Mouse (Mus musculus): ENCODE measurements around the gene L3mbtl4.
"Not testable (repeated sequence)": the region's sequence is repeated elsewhere in the genome, so short reads cannot be mapped to it uniquely, and the experiment has no call there.

L3mbtl4 gene

DNA sequence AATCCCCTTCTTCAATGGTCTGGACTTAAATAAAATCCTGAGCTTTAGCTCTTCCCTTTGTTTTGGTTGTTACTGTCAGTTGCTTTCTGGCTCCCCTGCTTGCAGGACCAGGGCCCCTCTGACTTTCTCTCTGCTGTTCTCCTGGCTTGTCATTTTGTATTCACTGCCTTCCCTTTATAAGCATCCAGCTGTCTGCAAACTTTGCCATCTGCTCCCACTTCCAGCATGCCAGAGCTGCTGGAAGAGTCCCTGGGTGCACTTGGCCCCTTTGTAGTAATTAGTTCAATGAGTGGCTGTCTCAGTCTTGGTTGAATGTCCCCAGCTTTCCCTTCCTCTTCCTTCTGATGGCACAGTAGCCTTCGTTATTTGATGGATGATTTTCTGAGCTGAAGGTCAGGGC lies 132.4 kb downstream of the L3mbtl4 start:
- DNase-seq = no peak

DNA sequence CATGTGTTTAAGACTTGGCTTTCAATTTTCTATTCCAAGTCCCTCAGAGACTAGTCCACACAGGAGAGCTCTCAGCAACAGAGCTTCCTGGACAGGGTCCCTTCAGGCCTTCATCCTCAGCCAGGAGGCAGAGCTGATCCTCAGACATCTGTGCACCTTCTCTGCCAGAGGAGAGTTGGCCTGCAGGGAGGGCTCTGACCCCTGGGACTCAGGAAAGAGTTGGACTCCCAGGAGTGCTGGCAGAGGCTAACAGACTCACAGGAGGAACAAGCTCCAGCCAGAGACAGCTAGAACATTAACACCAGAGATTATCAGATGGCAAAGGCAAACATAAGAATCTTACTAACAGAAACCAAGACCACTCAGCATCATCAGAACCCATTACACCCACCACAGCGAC lies 133.5 kb downstream of the L3mbtl4 start:
- not testable (repeated sequence) for DNase-seq

DNA sequence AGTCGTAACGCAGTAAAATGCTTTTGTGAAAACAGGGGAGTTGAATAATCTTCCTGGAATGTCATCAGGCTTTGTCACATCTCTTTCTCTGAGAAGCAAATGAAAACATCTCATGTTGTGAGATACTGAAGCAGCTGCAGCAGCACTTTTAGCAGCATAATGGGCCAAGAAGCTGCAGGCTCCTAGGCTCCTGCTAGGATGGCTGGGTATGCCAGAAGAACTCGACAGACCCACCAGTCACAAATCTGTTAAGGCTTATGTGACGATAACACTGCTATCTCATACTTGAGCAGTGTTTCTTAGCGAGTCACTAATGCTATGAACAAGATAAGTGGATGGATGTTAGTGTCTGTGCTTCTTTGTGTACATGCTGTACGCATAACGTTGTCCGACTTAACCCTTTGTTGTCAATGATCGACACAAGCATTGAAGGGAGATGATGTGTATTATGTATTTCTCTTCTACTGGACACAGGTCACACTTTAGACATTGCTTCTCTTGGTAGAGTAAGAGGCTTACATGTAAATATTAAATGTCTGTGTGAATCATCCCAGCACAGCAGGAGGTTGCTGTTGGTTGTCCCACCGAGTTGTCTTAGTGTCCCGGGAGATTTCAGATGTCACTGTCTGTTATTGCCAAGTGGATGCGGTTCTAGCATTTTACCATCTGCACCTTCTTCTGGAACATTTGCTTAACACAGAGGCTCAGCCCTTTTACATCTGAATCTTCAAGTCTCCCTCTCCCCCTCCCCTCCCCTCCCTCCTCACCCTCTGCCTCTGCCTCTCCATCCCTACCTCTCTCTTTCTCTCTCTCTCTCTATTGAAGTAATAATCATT lies 149.3 kb downstream of the L3mbtl4 start:
- DNase-seq = no peak

DNA sequence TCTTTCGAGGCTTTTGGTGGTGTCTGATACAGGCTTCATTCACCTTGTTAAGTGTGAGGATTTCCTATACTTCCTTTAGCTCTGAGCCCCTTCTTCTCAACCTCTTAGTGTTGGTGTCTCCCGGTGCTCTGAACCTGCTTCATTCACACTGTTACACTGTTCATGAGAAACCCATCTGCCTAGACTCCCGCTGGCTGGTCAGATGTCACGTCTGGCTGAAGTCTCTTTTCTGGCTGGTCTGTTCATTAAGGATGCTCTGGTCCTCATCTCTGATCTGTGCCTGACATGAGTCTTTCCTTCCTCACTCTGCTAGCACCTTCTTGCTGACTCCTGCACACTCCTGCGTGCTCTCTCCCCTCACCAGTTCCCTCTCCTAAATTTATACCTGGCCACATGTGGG lies 160.0 kb downstream of the L3mbtl4 start:
- no peak for DNase-seq

DNA sequence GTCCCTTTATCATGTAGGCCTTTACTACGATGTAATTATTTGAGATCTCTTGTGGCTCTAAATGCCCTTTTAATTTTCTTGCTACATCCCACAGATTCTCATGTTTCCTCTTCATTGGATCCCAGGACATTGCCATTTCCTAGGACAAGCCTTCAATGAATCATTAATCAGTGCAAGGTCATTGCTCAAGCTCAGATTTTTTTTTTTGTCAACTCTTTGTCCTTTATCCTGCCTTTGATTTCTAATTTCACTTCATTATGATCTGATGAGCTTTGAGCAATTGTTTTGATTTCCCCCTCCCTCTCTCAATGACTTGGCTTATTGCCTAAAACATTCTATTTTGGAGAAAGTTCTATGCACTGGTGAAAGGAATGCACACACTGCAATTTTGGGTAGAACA lies 177.3 kb downstream of the L3mbtl4 start:
- DNase-seq = no peak

DNA sequence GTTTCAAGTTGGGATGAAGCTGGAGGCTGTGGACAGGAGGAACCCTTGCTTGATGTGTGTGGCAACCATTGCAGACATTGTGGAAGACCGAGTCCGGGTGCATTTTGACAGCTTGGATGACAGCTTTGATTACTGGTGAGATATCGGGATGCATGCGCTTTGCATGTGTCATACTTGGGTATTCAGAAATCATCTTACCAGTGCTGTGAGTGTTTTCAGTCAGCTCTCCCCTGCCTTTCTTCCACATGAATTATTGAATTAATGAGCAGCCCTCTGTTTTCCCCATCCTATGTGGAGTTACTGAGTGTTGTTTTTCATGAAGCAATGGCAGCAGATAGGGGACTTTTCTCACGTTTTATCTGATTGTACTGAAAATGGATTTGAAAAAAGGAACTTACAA lies 187.9 kb downstream of the L3mbtl4 start:
- no peak for DNase-seq

DNA sequence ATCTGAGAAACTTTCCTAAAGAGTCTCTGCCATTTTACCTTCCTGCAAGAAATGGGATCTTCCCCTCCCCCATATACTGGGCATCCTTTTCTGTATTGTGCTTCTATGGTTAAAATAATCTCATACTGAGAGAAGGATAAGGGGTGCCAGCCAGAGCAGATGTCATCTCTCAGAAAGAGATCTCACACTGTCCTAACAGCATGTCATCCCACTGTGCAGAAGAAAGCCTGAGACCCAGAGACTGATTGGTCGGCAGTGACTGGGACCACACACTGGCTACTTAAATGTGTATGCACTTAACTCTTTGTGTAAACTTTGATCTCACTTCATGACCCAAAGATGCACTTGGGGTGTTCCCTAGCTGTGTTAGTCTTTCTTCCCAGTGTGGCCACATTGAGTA lies 193.7 kb downstream of the L3mbtl4 start:
- no peak for DNase-seq

DNA sequence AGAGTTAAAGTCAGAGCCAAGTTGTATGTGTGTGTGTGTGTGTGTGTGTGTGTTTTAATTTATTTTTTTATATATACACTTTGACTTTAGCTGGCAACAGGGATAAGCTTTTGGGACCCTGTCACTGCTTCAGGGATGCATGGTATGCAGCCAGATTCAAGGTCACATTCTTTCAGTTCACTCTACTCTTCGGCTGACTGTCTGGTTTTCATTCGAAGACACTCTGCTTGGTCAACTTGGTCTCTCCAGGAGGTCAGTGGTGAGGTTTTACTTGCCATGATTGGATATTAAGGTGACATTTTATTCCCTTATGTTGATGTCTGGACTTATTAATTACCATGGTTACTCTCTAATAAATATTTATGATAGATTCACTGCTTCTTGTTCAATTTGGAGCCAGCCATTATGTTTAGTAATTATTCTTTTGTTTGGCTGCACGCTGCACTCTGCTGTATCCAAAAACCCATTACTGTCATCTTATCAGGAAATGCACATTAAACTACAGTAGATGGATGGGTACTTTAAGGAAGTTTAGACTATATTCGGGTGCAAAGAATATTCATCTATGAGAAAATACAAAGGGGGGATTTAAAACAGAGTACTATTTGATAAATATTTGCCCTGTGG lies 216.6 kb downstream of the L3mbtl4 start:
- no peak for DNase-seq

DNA sequence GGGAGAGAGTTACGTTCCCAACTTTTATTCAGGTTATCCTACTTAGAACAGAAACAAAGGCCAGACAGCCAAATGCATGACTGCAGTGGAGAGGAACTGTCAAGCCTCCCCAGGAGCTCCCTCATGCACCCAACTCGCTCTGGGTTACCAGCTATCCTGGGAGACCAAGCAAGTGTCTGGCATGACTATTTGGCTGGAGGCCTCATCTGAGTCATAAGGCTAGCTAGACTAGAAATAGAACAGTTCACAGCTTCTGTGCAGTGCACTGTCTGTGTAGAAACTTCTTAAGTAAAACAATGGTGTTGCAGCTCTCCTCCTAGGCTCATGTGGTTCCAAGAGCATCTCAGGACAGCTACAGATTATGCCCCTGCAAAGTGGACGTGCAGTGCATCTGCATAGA lies 218.6 kb downstream of the L3mbtl4 start:
- DNase-seq = no peak

DNA sequence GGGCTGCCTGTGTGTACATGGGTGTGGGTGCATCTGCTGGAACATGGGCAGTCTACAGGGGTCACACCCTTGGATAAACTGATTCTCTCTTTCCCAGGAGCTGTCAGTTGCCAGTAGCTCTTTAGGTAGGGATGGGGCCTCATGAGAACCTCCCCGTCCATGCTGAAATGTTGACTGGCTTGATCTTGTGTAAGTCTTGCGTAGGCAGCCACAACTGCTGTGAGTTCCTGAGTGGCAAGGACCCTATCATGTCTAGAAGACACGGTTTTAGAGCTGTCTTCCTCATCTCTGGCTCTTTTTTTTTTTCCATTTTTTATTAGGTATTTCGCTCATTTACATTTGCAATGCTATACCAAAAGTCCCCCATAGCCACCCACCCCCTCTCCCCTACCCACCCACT lies 229.4 kb downstream of the L3mbtl4 start:
- not testable (repeated sequence) for DNase-seq

DNA sequence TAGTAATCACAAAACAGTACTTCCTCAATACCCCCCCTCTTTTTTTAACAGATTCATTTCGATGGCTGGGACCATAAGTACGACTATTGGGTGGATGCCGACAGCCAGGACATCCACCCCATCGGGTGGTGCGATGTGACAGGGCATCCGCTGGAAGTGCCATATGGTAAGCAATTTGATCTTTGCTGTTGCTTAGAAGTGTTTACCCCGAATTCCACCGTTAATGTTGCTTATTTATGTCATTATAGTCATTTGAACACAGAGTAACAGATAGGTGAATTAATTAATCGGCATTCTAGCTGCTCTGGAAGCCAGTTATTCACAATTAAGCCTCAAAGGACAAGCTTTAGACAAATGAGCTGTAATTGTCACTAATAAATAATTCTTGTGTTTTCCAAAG lies 286.1 kb downstream of the L3mbtl4 start:
- peak; percentile 6 for DNase-seq

DNA sequence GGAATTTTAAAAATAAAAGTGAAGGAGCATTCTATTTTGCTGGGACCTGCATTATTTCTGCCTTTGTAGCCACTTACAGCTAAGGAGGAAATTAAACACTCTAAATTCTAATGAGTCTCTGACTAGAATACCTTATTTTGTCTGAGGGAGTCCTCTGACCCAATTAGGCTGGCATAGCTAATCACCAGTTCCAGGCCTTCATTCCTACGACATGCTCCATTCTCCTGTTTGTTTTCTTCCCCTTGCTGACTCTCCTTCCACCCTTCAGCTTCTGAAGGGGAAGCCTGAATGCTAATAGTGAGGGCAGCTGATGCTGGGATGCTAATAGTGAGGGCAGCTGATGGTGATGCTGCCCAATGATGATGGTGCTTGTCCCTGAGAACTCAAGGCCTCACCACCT lies 286.7 kb downstream of the L3mbtl4 start:
- DNase-seq = no peak

DNA sequence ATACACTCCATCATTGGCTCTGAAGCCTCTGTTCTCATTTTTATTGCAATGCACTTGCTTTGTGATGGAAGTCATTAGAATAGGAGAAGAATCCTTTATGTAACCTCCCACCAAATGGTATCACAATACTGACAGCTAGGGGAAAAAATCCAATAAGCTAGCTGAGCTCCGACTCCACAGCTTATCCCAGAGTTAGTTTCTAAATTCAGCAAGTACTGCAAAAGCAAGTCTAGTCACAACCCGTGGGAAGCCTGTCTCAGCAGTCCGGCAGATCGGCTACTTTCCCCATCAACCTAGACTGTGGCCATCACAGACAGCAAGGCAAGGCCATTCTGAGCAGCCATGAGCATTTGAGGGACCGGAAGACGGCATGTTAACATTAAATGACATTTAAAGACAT lies 298.2 kb downstream of the L3mbtl4 start:
- DNase-seq = no peak

DNA sequence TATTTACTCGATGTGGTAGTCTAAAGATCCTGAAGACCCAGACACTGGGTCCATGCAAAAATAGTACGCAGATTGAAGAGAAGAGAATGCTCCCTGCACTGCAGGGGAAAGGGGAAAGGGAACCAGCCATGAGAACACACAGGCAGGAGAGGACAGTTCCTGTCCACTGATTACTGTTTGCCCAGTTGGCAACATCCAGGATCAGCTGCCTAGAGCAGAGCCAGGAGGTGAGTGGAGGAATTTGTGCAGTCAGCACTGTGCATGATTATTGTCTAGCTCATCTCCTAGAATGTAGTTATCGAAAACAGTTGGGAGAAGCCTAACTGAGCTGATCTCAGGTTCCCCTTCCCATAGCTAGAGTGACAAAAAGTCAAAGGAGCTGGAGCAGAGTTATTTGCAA lies 311.6 kb downstream of the L3mbtl4 start:
- DNase-seq = no peak

DNA sequence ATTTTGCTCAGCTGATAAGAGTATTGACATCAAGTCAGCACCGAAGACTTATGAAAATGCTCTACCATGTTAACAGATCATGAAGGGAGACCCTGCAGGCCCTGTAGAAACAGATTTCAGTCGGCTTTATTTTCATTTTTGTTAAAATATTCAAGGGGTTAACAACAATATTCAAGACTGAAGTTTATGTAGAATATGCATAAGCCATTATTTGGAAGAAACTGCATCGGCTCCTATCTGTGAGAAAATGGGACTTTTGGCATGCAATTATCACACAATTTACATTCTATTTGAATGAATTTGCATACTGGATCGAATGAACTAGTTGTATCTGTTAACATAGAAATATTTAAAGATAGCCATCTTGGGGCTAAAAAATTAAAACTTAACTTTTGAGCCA lies 318.0 kb downstream of the L3mbtl4 start:
- no peak for DNase-seq

DNA sequence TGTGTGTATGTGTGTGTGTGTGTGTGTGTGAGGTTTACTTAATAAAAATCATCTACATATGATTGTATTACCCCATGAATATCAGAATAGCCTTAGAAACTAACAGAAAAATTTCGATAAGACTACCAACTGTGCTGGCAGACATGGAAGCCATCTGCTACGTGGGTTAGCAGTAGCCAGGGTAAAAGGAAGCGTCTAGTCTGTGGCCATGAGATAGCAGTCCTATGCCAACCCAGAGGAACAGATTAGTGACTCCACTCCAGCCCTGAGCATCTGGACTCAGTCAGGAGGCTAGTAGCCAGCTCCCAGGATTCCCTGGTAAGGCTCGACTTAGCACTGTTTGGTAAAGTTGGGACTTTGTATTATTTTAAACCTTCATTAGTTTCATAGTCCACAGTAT lies 329.1 kb downstream of the L3mbtl4 start:
- no peak for DNase-seq

DNA sequence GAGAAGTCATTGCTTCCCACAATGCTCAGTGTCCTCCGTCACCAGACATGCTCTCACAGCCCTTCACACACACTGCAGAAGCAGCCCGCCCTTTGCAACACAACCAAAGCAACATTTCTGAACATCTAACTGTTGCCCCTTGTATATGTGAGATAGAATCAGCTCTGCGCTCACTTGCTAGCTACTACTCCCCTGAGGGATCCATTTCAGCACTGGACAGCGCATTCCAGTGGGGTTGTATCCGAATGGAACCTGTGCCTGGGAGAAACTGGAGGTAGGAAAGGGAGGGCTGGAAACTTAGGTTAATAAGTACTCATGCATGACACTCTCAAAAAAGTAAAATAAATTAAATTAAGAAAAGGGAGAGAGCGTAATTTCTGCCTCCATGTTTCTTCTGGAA lies 334.1 kb downstream of the L3mbtl4 start:
- DNase-seq = no peak

DNA sequence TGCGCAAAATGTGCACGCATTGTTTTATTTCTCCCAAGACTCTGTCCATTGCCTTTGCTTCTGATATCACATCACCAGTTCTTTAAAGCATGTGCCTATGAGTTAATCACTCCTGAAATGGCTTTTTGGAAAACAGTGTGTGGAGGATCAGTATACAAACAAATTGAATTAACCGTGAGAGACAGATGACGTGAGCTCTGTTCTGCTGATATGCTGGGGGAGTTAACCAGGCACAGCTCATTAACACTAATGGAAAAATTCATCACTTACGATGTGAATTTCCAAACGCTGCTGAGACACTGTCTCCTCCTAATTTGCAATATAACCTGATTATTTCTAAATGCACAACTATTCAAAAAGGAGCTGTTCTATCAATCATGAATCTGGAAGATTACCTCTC lies 337.6 kb downstream of the L3mbtl4 start:
- DNase-seq = no peak

DNA sequence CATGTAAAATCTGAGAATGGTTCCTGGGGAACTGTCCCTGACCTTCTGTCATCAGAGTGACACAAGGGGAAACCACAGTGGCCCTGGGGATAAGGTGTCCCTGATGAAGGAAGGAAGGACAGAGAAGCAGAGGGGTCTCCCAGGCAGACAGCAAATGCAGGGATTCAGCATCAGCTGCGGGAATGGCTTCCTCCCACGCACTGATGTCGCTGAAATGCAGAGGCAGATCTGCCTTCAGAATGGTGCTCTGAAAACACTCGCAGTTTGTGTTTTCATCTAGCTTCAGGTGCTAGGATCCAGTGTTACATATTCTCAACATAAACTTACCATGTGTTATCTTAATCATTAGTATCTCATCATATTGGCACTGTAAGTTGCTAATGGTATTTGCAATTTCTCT lies 351.7 kb downstream of the L3mbtl4 start:
- DNase-seq = no peak

DNA sequence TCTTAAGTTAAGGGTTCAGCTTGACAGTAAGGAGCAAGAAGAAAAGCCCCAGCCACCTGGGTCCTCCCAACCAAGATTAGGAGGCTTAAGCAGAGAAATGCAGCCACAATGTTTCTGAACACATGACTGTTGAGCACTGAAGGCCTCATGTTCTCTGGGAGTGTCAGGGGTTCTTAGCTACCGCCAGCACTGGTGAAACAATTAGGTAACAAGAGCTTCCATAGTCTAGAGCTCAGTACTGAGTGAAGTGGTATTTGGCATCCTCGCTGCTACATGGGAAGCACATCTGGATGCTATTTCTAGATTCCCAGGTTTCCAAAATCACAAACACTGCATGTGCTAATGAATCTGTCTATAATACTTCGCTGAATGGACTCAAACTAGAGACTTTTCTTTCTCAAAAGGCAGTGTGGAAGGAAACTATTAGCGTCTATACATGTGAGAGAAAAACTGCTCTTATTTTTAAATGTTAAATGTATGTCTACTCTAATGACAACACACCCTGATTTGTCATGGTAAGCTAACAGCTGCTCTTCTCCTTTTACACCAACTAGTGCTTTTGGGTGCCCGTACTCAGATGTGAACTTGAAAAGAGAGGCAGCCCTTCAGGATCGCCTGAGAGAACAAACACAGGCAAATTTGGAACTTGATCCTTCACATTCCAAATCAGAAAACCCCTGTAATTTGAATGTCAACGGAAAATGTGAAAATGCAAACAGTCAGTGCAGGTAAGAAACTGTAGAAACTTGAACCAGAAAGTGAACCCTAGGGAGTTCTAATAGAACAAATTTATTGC lies 356.2 kb downstream of the L3mbtl4 start:
- DNase-seq = no peak

DNA sequence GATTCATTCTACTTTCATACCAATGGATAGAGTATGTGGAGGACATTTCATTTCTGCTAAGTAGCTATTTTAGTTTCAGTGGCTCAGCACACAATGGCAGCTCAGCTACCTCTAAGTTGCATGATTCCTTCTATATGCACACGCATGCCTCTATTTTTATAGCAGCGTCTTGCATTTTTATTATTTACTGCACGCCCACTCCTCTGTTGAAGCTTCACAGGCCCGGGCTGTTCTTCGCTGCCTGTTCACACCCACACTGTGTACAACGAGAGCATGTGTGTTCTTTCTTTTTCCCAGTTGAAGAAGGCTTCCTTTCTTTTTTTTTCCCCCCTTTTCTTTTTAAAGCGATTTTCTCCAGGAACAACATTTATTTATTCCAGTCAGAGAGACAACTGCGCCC lies 357.8 kb downstream of the L3mbtl4 start:
- DNase-seq = no peak

DNA sequence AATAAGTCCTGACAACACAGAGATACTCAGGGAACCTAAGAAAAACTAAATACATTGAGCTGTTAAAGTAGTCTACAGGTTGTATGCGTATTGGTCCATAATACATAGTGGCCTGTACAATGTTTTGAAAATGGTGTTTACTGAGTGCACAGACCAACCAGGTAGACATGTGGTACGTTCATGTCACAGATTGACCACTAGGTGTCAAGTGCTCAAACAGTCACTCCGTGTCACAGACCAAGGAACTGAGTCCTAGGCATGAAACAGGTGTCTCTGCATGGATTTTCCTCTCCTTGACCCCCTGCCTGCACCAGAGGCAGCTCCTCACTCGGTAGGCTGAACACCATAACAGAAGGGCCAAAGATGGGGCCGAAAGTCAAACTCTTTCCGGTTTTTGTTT lies 366.6 kb downstream of the L3mbtl4 start:
- no peak for DNase-seq

DNA sequence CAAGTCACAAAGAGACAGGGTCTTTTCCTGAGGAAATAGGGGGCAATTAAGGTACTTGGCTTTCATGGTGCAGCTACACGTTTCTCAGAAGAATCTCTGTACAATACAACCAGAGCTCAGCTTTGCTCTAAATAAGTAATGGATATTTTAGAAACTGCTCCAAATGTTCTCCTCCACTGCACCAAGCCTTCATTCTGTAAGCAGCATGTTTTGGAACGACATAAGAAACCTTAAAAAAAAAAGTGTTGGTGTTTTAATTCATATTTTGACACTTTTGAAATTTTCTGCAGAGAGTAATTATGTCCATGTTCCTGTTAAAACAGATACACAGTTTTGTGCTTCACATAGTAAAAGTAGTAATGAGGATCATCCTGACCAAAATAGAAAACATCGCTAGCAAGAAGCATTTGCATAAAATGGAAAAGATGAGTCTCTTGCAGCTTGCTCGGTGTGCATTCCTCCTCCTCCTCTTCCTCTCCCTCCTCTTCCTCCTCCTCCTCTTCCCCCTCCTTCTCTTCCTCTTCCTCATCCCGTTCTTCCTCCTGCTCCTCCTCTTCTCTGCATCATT lies 369.0 kb downstream of the L3mbtl4 start:
- DNase-seq = no peak

DNA sequence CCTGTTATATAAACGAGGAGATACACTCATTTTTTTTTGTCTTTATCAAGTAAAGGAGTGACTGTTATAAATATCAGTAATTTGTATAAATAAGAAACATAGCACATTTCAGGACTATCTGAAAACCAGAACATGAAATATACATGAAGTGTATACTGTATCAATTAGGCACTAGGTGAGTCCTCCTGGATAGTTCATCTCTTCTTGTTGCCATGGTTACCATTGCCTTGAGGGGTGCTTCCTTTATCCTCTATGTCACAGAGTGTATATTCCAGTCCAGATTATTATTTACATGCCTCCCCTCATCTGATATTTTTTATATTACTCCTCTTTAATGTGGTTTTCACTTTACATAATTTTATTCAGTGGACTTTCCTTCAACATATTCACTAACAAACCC lies 392.9 kb downstream of the L3mbtl4 start:
- DNase-seq = no peak

Data from cerebellum, adult 11-12 months (tissue).